Mouse (Mus musculus) right cerebral cortex, postnatal 10 days (tissue): ENCODE results near the gene Pnmal2.

Experiments used
- DNase-seq, 2 experiments: peaks; one replicate each; pipeline ENCODE4 v3.0.0; 2021; ENCODE audit warnings: low spot score in 2 of 2

Pnmal2 gene

GRCm38 (mm10) chr7:16980348-16980747, 35.9 kb downstream of the Pnmal2 start:
- no peak for DNase-seq

- peak; percentile 95 to 96 for DNase-seq
Observed at GRCm38 (mm10) chr7:16982859-16983568, 38.5 kb downstream of the Pnmal2 start, which contains the start of gene Gm42372. Gm42372 (plus strand) TSS chr7:16983086.

GRCm38 (mm10) chr7:16987541-16988149, 43.2 kb downstream of the Pnmal2 start:
- no peak for DNase-seq

- DNase-seq: peak in 1 of 2 experiments; percentile 46
Observed at GRCm38 (mm10) chr7:16988405-16988804, 43.9 kb downstream of the Pnmal2 start.

GRCm38 (mm10) chr7:16990006-16990744, 45.7 kb downstream of the Pnmal2 start:
- no peak for DNase-seq

- DNase-seq: peak in 1 of 2 experiments; percentile 46
Observed at GRCm38 (mm10) chr7:16991681-16992450, 47.4 kb downstream of the Pnmal2 start.

- no peak for DNase-seq
Observed at GRCm38 (mm10) chr7:16992451-16992807, 47.9 kb downstream of the Pnmal2 start, which contains the start of gene Ccdc8. Ccdc8 (plus strand) TSS chr7:16992708.

GRCm38 (mm10) chr7:16993651-16994399, 49.3 kb downstream of the Pnmal2 start:
- DNase-seq: peak; percentile 75 to 82

- no peak for DNase-seq
Observed at GRCm38 (mm10) chr7:16994400-16994799, 49.9 kb downstream of the Pnmal2 start.

GRCm38 (mm10) chr7:16995345-16995744, 50.9 kb downstream of the Pnmal2 start:
- no peak for DNase-seq
